Mouse (Mus musculus) heart, postnatal 25 days (tissue): Measurements from ENCODE around the gene Sos1. TPM values are rescaled to one million over a fixed set of nuclear protein-coding genes. Genes with fewer than 3 reads are reported as not detected.
"Not testable (repeated sequence)": the region's sequence is repeated elsewhere in the genome, so short reads cannot be mapped to it uniquely, and the experiment has no call there.

Source experiments
- DNase-seq: peaks from one replicate; pipeline ENCODE4 v3.0.0; 2022; ENCODE audit warnings: low spot score
- intact Hi-C: fragments of 180-260 bp; cut with DNase I; formaldehyde crosslinking; loops from one replicate; pipeline ENCODE4 v1.15.1; 2025
- total RNA-seq, 2 experiments: library from RNA; stranded (reverse); gene quantifications; 2 replicates each; pipeline ENCODE4 v1.2.3; 2021

Gene Sos1
- total RNA-seq, 2 experiments from 2014 or later = 11.4 to 13.5 TPM

DNA sequence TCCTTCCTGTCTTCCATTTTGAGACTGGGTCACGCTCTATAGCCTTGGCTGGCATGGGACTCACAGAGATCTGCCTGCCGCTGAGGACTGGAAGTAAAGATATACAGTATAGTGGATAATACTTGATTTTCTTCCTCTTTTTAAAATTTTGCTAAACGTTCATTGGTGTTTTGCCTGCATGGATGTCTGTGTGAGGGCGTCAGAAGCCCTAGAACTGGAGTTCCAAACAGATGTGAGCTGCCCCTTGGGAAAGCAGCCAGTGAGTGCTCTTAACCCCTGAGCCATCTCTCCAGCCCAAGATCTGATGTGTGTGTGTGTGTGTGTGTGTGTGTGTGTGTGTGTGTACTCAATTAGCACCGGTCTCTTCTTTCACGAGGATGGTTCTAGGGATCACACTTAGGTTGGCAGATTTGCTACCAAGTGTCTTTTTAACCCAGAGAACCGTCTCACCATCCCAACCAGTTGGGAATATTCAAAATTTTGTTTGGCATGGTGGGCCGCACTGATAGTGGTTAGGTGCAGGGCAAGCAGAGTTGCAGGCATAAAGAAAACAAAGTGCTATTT lies 16.4 kb upstream of the Sos1 start:
- intact Hi-C loops = no loop called here
- no peak for DNase-seq

DNA sequence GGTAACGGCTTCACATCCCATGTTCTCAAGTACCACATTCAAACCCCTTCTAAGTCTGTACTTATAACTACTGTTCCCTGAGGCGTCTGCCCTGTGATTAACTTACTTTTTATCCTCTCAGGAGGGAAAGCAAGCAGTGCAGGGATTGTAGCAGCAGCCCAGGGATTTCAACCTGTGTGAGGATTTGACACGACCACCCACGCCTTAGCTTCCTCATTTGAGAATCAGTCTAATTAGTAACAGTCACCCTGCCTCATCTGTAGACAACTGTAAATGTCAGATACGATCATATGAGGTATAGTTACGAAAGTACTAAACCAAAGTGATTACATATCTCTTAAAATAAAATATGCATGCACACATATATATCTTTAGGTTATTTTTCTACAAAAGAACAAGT lies 15.9 kb upstream of the Sos1 start:
- intact Hi-C loops = no loop called here

DNA sequence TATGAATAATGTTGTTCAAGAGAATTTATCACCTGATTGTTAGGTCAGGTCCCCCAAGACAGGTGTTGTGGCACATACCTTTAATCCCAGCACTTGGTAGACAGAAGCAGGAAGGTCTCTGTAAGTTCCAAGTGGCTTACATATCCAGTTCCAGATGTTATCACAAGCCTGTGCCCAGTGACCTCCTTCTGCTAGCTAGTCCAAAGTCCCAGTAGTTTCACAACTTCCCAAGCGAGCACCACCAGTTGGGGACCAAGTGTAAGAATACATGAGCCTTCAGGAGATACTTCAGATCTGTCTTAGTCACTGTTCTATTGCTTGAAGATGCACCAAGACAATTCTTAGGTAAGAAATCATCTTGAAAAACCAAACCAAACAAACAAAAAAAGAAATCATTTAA lies 13.6 kb upstream of the Sos1 start:
- intact Hi-C loops = no loop called here
- no peak for DNase-seq

More for the DNA sequence above, 15.9 kb upstream of the Sos1 start:
- no peak for DNase-seq

DNA sequence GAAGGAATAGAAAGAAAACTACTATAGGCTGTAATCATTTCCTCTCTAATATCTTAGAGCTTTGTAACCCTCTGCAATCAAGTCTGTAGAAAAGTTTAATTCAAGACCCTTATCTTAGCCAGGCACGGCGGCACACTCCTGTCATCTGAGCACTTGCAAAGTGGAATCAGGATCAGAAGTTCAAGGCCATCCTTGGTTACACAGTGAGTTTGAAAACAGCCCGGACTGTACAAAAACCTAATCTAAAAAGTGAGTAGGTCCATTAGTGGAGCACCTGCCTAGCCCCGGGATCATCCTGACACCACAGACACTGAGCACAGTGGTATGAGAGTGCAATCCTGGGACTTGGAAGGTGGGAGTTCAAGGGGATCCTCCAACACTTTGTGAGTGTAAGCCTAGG lies 12.6 kb upstream of the Sos1 start:
- DNase-seq = no peak
- intact Hi-C loops = no loop called here

GRCm38 (mm10) chr17:80492274-80492673 lies 12.0 kb upstream of the Sos1 start:
- intact Hi-C loops = no loop called here
- DNase-seq = no peak

- no peak for DNase-seq
- intact Hi-C loops = no loop called here
Measured at GRCm38 (mm10) chr17:80490166-80490565, 9.9 kb upstream of the Sos1 start.

DNA sequence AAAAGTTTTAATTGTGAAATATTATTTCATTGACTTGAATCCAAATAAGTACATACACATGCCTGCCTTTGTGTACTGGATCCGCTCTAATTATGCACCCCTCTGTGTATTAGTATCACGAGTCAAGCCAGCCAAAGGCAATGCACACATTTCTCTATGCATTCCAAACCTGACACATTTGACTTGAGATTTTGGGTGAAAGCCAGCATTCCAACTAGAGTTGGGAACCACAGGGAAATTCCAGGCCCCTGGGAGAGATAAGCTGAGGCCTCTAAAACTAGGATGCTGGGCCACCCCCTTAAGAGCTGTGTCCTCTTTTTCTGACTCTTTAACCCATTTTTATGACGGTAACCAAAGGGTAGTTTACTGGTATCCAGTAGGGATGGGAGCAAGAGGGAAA lies 8.7 kb upstream of the Sos1 start:
- intact Hi-C loops = no loop called here

GRCm38 (mm10) chr17:80485160-80485559 lies 4.9 kb upstream of the Sos1 start:
- DNase-seq = no peak
- intact Hi-C loops = loop anchor here (2.0 kb wide), 1 partner anchor 68 kb away; no protein-coding TSS in a partner anchor

More for the DNA sequence above, 8.7 kb upstream of the Sos1 start:
- no peak for DNase-seq

GRCm38 (mm10) chr17:80480855-80481224 lies 587 bp upstream of the Sos1 start:
- intact Hi-C loops = no loop called here
- no peak for DNase-seq

DNA sequence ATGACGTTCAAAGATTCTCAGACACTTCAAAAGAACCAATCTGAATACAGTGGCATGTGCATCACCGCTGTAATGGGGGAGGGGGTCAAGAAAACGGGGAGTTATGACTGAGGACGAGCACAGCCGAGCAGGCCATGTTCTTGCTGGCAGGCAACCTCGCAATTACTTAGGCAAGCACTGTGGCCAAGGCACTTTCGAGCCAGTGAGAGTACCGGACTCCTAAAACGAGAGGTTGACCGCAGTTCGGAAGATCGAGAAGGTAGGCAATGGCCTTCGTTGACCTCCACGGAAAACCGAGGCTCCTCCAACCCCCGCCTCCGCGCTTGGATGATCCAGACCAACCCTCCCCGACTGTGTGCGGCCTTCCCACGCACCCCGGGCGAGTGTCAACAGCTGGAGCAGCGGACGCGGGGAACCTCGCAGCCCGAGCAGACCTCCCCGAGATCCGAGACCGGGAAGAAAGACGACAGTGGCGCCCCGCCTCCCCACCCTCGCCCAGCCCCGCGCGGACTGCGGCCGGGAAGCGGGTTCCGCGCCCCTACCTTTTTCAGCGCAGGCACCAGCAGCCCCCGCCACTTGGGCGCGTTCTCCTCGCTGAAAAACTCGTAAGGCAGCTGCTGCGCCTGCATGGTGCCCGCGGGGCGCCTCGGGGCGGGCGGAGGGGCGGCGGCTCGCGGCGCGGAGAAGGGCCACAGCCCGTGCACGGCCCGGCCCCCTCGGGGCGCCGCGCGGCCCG lies 790 bp downstream of the Sos1 start:
- intact Hi-C loops = no loop called here

GRCm38 (mm10) chr17:80477679-80478078 lies 2.6 kb downstream of the Sos1 start:
- intact Hi-C loops = no loop called here
- DNase-seq = no peak

More for the DNA sequence above, 790 bp downstream of the Sos1 start:
- peak; percentile 38 for DNase-seq

DNA sequence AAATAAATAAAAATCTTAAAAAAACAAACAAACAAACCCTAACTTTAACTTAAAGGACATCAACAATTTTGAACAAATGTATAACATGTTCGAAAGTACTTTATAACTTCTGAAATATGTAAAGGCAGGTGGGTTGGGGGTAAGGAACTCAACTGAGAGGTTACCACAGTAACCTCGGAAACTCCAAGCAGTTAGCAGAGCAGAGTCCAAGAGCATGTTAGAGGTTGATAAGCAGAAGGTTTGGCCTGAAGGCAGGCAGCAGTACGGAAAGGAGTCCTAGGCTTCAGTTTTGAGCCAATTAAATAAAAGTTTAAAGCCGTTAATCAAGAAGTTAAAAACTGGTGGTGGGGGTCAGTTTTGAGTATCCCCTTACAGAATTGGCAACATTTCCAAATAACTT lies 3.8 kb downstream of the Sos1 start:
- intact Hi-C loops = no loop called here
- DNase-seq = no peak

- DNase-seq = no peak
- intact Hi-C loops = loop anchor here (5.0 kb wide), 1 partner anchor 99 kb away; the partner anchor contains the start of gene Gm10190
Measured at GRCm38 (mm10) chr17:80471056-80471802, 9.0 kb downstream of the Sos1 start.

GRCm38 (mm10) chr17:80468417-80468894 lies 11.8 kb downstream of the Sos1 start:
- intact Hi-C loops, DNase-seq: not testable (repeated sequence)

DNA sequence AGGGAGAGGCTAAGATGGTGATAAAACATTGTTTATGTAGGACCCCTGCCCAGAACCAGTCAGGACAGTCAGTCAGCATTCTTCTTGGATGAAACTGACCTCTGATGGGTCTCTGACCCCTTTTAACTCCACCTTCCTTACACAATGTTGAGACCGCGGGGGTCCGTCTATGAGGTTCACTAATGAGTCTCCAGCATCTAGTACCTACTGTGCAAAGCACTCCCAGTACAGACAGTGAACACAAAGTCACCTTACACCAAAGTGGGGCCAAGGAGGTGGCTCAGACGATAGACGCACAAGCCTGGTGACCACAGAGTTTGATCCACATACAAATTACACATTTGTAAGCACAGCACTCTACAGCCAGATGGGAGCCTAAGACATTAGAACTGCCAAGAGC lies 20.0 kb downstream of the Sos1 start:
- DNase-seq = no peak
- intact Hi-C loops = no loop called here

DNA sequence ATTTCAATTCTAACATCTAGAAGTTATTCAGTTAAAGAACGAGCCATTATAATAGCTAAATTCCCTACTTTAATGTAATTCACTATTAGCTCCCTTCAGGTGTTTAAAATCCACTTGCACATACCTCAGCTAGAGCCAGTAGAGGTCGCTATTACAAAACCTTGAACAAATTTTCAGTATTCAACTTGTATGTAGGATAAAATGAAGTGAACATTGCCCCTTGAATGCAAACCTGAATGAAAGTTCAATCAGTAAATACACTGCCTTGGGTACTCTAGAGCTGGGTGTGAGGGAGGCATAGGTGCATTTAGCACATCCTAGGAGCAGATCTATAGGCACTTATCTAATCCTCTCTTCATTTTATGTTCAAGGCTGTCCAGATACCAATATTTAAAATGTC lies 24.6 kb downstream of the Sos1 start:
- no peak for DNase-seq
- intact Hi-C loops = loop anchor here (2.0 kb wide), 1 partner anchor 105 kb away; no protein-coding TSS in a partner anchor

- intact Hi-C loops = no loop called here
- DNase-seq = no peak
Measured at GRCm38 (mm10) chr17:80450426-80451030, 29.7 kb downstream of the Sos1 start.

DNA sequence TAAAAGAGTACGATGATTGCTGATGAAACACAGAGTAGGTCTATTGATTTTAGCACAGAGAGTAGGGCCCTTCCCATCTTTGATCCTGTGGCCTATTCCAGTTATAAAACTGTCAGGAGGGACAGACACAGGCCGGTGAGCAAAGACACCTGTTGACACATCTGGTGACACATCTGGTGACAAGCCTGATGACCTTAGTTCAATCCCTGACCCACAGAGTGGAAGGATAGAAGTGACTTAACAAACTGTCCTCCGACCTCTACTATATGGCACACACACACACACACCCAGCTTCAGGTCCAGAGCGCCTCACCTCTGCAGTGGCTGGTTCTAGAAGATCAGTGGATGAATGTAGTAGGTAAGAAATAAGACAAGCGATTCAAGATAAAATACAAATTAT lies 33.8 kb downstream of the Sos1 start:
- intact Hi-C loops = no loop called here
- DNase-seq = no peak

GRCm38 (mm10) chr17:80445433-80445832 lies 34.8 kb downstream of the Sos1 start:
- intact Hi-C loops = no loop called here
- DNase-seq = no peak

DNA sequence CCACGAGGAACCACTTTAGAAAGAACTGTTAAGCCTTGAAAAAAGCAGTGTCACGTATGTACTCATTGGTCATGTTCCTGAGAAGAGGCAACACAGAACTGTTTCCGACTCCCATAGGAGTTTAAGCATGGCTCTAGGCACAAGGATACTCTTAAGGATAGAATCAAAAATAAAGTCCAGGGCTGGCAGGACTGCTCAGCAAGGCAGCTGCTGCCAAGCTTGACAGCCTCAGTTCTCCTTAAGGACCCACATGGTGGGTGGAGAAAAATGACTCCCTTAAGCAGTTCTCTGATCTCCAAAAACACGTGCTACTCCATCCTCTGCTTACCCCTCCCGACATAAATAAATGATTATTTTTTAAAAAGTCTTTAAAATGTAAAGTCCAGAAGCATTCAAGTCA lies 44.6 kb downstream of the Sos1 start:
- no peak for DNase-seq
- intact Hi-C loops = no loop called here
